Mouse (Mus musculus) spleen, postnatal 10 days (tissue): ENCODE measurements around the gene Fcgr1.
"Not testable (repeated sequence)": the region's sequence is repeated elsewhere in the genome, so short reads cannot be mapped to it uniquely, and the experiment has no call there.

Experiments used
- DNase-seq, 2 experiments: peaks; one replicate each; pipeline ENCODE4 v3.0.0; 2021 to 2022; ENCODE audit warnings: low spot score in 2 of 2

Fcgr1 gene

GRCm38 (mm10) chr3:96249034-96249345, 44.8 kb downstream of the Fcgr1 start:
- no peak for DNase-seq

- peak in 1 of 2 experiments; percentile 45 for DNase-seq
Measured at GRCm38 (mm10) chr3:96248141-96249033, 45.4 kb downstream of the Fcgr1 start.

- DNase-seq: peak in 1 of 2 experiments; percentile 25
Measured at GRCm38 (mm10) chr3:96247356-96248140, 46.2 kb downstream of the Fcgr1 start.

GRCm38 (mm10) chr3:96246427-96246856, 47.3 kb downstream of the Fcgr1 start, which contains the start of gene Hist2h3c1:
Gene Hist2h3c1, plus strand, starts transcription at chr3:96246685.
- DNase-seq: not testable (repeated sequence)

- peak in 1 of 2 experiments; percentile 51 for DNase-seq
Measured at GRCm38 (mm10) chr3:96246018-96246417, 47.8 kb downstream of the Fcgr1 start.

GRCm38 (mm10) chr3:96245003-96245886, 48.5 kb downstream of the Fcgr1 start, which contains the start of gene Hist2h2aa1:
Gene Hist2h2aa1, plus strand, starts transcription at chr3:96245497.
- peak; percentile 86 to 93 for DNase-seq

GRCm38 (mm10) chr3:96243921-96244572, 49.7 kb downstream of the Fcgr1 start:
- peak in 1 of 2 experiments; percentile 30 for DNase-seq

GRCm38 (mm10) chr3:96240799-96241197, 53.0 kb downstream of the Fcgr1 start:
- no peak for DNase-seq

GRCm38 (mm10) chr3:96239949-96240798, 53.6 kb downstream of the Fcgr1 start, which contains the start of gene Hist2h2aa2:
Gene Hist2h2aa2, minus strand, starts transcription at chr3:96240276.
- peak; percentile 96 to 100 for DNase-seq

- peak; percentile 76 to 80 for DNase-seq
Measured at GRCm38 (mm10) chr3:96238954-96239793, 54.6 kb downstream of the Fcgr1 start, which contains the start of gene Hist2h3c2. Gene Hist2h3c2, minus strand, starts transcription at chr3:96239127.

GRCm38 (mm10) chr3:96237904-96238511, 55.8 kb downstream of the Fcgr1 start:
- peak; percentile 46 to 49 for DNase-seq

- peak in 1 of 2 experiments; percentile 53 for DNase-seq
Measured at GRCm38 (mm10) chr3:96237335-96237903, 56.4 kb downstream of the Fcgr1 start.

GRCm38 (mm10) chr3:96236834-96237334, 56.9 kb downstream of the Fcgr1 start:
- DNase-seq: peak in 1 of 2 experiments; percentile 45

GRCm38 (mm10) chr3:96235836-96236235, 57.9 kb downstream of the Fcgr1 start:
- DNase-seq: no peak

- DNase-seq: no peak
Measured at GRCm38 (mm10) chr3:96234914-96235313, 58.9 kb downstream of the Fcgr1 start.
